Mouse (Mus musculus) gastrocnemius, adult 8-10 months (tissue): ENCODE results near the gene Disp1. TPM values are rescaled to one million over a fixed set of nuclear protein-coding genes. Genes with fewer than 3 reads are reported as not detected.

Source experiments
- DNase-seq, 2 experiments: peaks; one replicate each; pipeline ENCODE4 v3.0.0; 2022; ENCODE audit warnings: low spot score in 2 of 2
- total RNA-seq, 4 experiments: library from RNA; stranded (reverse); gene quantifications; 2 replicates each; pipeline ENCODE4 v1.2.4; 2022

Disp1 gene
- 1 to 10 TPM; 1.8 to 2.9 (median 2.2) TPM for total RNA-seq

GRCm38 (mm10) chr1:183220796-183221718, at the start of gene Disp1:
TSS of gene Disp1 (minus strand) at chr1:183221522.
- DNase-seq: peak; percentile 33 to 61

DNA sequence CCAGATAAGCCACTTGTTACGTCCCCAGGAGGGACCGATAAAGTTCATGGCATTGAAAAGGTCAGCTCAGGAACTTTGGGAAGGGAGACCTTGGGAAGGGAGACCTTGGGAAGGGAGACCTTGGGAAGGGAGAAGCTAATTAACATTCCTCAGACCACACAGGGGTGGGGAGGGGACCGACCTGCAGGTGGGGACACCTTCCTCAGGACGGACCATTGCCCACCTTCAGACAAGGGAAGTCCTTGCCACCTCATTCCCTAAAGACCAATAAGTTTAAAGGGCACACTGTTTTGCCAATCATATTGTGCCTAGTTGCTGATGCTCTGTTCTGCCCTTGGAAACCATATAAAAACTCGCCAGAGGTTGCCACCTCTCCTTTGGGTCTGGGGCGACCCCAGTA, 46.3 kb upstream of the Disp1 start:
- DNase-seq: no peak

DNA sequence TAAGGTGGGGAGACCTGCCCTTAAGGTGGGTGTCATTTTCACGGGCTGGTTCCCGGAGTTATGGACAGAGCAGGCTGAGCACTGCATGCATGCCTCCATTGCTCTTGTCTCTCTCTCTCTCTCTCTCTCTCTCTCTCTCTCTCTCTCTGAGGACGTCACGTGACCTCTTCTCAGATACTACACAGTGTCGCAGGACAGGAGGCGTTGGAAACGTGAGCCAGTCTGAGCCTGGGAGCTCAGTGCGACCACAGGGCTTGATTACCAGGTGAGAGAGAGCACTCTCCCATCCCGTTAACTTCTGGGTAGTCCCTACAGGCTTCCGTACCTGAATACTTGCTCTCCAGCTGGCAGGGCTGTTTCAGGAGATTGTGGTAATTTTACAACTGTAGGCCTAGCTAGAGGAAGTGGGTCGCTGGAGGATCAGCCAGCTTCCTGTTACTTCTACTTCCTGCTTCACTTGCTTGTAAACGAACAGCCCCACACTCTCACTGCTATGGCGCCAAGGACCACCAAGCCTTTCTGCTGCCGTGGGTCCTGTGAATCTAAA, 44.7 kb upstream of the Disp1 start:
- no peak for DNase-seq

GRCm38 (mm10) chr1:183264145-183265008, 43.1 kb upstream of the Disp1 start:
- no peak for DNase-seq

- DNase-seq: no peak
Observed at GRCm38 (mm10) chr1:183252574-183252973, 31.3 kb upstream of the Disp1 start.

- no peak for DNase-seq
Observed at GRCm38 (mm10) chr1:183251818-183252217, 30.5 kb upstream of the Disp1 start.

DNA sequence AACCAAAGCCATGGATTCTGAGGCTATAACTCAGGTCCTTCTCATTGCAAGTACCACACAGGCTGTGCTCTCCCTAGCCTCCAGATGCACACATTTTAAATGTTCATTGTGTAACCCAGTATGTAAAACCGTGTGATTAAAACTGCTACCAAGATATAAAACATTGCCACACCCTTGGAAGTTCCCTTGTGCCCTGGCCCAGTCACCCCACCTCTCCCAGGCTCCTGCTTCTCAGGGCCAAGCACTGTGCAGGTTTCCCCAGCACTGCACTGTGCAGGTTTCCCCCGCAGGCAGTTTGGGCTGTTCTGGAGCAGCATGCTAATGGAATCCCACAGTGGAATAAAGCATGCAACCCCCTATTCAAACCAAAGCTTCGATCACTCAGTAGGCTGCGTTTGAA, 29.3 kb upstream of the Disp1 start:
- DNase-seq: no peak

DNA sequence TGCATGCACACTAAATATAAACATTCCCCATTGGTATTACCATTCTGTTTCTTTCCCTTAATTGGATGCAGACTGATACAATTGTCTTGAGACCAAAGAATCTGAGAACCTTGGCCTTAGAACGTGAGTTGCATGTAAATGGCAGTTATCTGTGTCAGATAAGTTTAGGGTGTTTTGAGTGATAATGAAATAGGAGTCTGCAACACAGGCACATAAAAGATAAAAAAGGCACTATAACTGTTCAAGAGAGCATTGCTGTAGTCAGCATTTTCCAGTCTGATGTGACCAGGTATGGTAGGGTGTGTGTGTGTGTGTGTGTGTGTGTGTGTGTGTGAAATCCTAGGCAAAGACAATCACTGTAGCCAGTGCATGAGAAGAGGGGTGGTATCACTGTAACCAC, 26.8 kb upstream of the Disp1 start:
- no peak for DNase-seq

- no peak for DNase-seq
Observed at GRCm38 (mm10) chr1:183243293-183243692, 22.0 kb upstream of the Disp1 start.

DNA sequence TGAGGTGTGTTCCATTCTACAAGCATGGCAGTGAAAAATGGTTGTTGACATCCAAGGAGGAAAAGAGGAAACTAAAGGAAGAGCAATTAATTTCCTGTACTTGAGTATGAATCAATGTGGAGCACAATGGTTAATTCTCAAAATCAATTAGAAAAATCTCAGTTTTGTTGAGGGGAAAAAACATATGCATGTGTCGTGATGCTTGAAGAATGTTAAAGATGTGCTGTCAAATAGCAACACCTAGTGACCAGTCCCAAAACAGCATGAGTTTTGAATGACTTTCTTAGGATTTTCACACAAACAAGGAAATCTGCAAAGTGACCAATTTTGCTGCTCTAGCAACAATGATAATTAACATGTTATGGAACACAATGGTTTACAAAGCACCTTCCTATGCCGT, 16.6 kb upstream of the Disp1 start:
- DNase-seq: no peak

- no peak for DNase-seq
Observed at GRCm38 (mm10) chr1:183236460-183236859, 15.1 kb upstream of the Disp1 start.

- DNase-seq: no peak
Observed at GRCm38 (mm10) chr1:183233679-183234174, 12.4 kb upstream of the Disp1 start.

- DNase-seq: no peak
Observed at GRCm38 (mm10) chr1:183232985-183233678, 11.8 kb upstream of the Disp1 start.

DNA sequence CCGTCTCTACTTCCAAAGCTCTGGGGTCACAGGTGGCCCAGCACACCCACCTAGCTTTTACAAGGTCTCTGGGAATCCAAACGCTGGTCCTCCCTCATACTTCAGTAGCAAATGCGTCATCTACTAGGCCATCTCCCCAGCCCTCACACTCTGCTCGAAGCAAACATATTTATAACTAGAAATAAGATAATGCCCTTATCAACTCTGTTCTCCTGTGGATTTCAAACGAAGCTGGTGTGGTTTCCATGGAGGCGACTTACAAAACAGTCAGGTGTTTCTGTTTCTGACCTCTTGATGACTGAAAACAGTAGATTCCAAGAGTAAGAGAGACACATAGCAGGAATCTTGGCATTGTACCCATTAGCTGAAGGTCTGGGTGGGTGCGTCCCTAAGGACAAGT, 6.1 kb upstream of the Disp1 start:
- no peak for DNase-seq

GRCm38 (mm10) chr1:183219021-183219420, 2.3 kb downstream of the Disp1 start:
- no peak for DNase-seq

- no peak for DNase-seq
Observed at GRCm38 (mm10) chr1:183216691-183217090, 4.6 kb downstream of the Disp1 start.

DNA sequence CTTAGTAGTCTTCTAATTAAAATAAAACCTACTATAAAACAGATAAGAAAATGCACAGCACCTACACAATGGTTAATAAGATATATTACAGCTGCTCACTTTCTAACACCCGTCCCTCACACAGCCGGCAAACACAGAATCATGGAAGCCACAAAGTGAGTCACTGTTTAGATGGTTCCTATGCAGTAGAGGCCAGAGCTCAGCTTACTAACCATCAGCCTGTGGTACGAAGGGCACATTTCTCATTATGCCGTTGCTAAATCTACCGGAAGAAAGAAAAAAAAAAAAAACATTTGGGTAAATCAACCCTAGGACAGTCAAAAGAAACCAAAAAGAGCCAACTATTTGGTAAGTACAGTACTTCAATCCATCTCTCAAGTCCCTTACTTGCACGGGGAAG, 5.6 kb downstream of the Disp1 start:
- DNase-seq: no peak

GRCm38 (mm10) chr1:183213850-183214249, 7.5 kb downstream of the Disp1 start:
- no peak for DNase-seq

- no peak for DNase-seq
Observed at GRCm38 (mm10) chr1:183212757-183213211, 8.5 kb downstream of the Disp1 start.

DNA sequence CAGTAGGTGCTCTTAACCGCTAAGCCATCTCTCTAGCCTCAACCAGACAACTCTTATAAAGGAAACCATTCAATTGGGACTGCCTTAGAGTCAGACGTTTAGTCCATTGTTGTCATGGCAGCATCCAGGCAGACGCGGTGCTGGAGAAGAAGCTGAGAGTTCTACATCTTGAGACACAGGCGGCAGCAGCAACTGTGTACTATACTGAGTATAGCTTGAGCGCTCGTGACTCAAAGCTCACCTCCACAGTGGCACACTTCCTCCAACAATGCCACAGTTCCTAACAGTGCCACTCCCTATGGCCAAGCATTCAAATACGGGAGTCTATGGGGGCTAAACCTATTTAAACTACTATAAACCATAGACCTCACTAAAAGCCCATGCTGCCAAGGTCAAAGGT, 11.2 kb downstream of the Disp1 start:
- no peak for DNase-seq

- DNase-seq: no peak
Observed at GRCm38 (mm10) chr1:183207623-183208022, 13.7 kb downstream of the Disp1 start.
